Mouse (Mus musculus): ENCODE data around the gene Erbin. TPM values are rescaled to one million over a fixed set of nuclear protein-coding genes. Genes with fewer than 3 reads are reported as not detected.

The Erbin gene
- polyA plus RNA-seq, 1 experiment from 2014 or later, result 21.8 TPM

GRCm38 (mm10) chr13:103900015-103900414 lies 20.3 kb downstream of the Erbin start:
- no peak overlapping the region for H3K9ac ChIP-seq (replicated peaks)
- no peak overlapping the region for H3K4me3 ChIP-seq
- H3K27me3 ChIP-seq, result no peaks in the 10 kb centered on the region
- H3K4me2 ChIP-seq (replicated peaks), result no peak overlapping the region
- WGBS, result 100% methylated on average over 1 of the region's 1 CpGs
- ATAC-seq (ENCODE audit: low FRiP score, low read depth), result no peak
- H3K27ac ChIP-seq (replicated peaks), result no peak overlapping the region
- H3K36me3 ChIP-seq, result 0 out of 2 replicates have a peak, but pooled peaks cover 9% of the 10 kb centered on the region
- H3K4me1 ChIP-seq, result no peaks in the 10 kb centered on the region
- peaks cover 15% of the 10 kb centered on the region for H3K9me3 ChIP-seq

GRCm38 (mm10) chr13:103897606-103898005 lies 22.7 kb downstream of the Erbin start:
- 92% methylated on average over 4 of the region's 4 CpGs for WGBS
- ATAC-seq (ENCODE audit: low FRiP score, low read depth), result no peak
- Histone ChIP-seq H3K36me3 (0 out of 2 replicates have a peak, but pooled peaks cover 9% of the 10 kb centered on the region), H3K4me2 (replicated peaks) (no peak overlapping the region), H3K9me3 (peaks cover 15% of the 10 kb centered on the region), H3K27me3 (no peaks in the 10 kb centered on the region), H3K4me3 (no peak overlapping the region), H3K4me1 (no peaks in the 10 kb centered on the region), H3K9ac (replicated peaks) (no peak overlapping the region), H3K27ac (replicated peaks) (no peak overlapping the region)

GRCm38 (mm10) chr13:103893065-103893464 lies 27.2 kb downstream of the Erbin start:
- no peak overlapping the region for H3K4me3 ChIP-seq
- no peak for ATAC-seq (ENCODE audit: low FRiP score, low read depth)
- H3K27me3 ChIP-seq, result no peaks in the 10 kb centered on the region
- H3K4me2 ChIP-seq (replicated peaks), result no peak overlapping the region
- 0 out of 2 replicates have a peak, but pooled peaks cover 5% of the 10 kb centered on the region for H3K36me3 ChIP-seq
- H3K9me3 ChIP-seq, result 0 out of 2 replicates have a peak, but pooled peaks cover 7% of the 10 kb centered on the region
- no peak overlapping the region for H3K27ac ChIP-seq (replicated peaks)
- peaks cover 11% of the 10 kb centered on the region for H3K4me1 ChIP-seq
- WGBS, result 92% methylated on average over 5 of the region's 5 CpGs
- no peak overlapping the region for H3K9ac ChIP-seq (replicated peaks)

- no peaks in the 10 kb centered on the region for H3K27me3 ChIP-seq
- ATAC-seq (ENCODE audit: low FRiP score, low read depth), result peak; percentile 70
- H3K36me3 ChIP-seq, result 0 out of 2 replicates have a peak, but pooled peaks cover 5% of the 10 kb centered on the region
- H3K4me3 ChIP-seq, result no peak overlapping the region
- H3K9ac ChIP-seq (replicated peaks), result no peak overlapping the region
- H3K4me2 ChIP-seq (replicated peaks), result no peak overlapping the region
- H3K27ac ChIP-seq (replicated peaks), result no peak overlapping the region
- peaks cover 11% of the 10 kb centered on the region for H3K4me1 ChIP-seq
- 18% methylated on average over 3 of the region's 3 CpGs for WGBS
- H3K9me3 ChIP-seq, result no peaks in the 10 kb centered on the region
Observed at GRCm38 (mm10) chr13:103890038-103890437, 30.3 kb downstream of the Erbin start.

GRCm38 (mm10) chr13:103886503-103886902 lies 33.8 kb downstream of the Erbin start:
- no peak for ATAC-seq (ENCODE audit: low FRiP score, low read depth)
- no peak overlapping the region for H3K27ac ChIP-seq (replicated peaks)
- no peak overlapping the region for H3K4me3 ChIP-seq
- no peaks in the 10 kb centered on the region for H3K9me3 ChIP-seq
- no peaks in the 10 kb centered on the region for H3K27me3 ChIP-seq
- H3K9ac ChIP-seq (replicated peaks), result no peak overlapping the region
- H3K36me3 ChIP-seq, result 0 out of 2 replicates have a peak, but pooled peaks cover 5% of the 10 kb centered on the region
- 89% methylated on average over 3 of the region's 3 CpGs for WGBS
- peaks cover 11% of the 10 kb centered on the region for H3K4me1 ChIP-seq
- H3K4me2 ChIP-seq (replicated peaks), result no peak overlapping the region

- 97% methylated on average over 4 of the region's 4 CpGs for WGBS
Observed at GRCm38 (mm10) chr13:103881200-103881599, 39.1 kb downstream of the Erbin start.

GRCm38 (mm10) chr13:103876743-103877142 lies 43.6 kb downstream of the Erbin start:
- H3K4me2 ChIP-seq (replicated peaks), result no peak overlapping the region
- no peaks in the 10 kb centered on the region for H3K4me1 ChIP-seq
- H3K27me3 ChIP-seq, result no peaks in the 10 kb centered on the region
- no peak overlapping the region for H3K27ac ChIP-seq (replicated peaks)
- H3K9me3 ChIP-seq, result no peaks in the 10 kb centered on the region
- no peak overlapping the region for H3K9ac ChIP-seq (replicated peaks)
- no peak for ATAC-seq (ENCODE audit: low FRiP score, low read depth)
- H3K36me3 ChIP-seq, result peaks cover 12% of the 10 kb centered on the region; the same call in 1 of the 2 replicates
- no peak overlapping the region for H3K4me3 ChIP-seq

More at GRCm38 (mm10) chr13:103881200-103881599, 39.1 kb downstream of the Erbin start:
- no peaks in the 10 kb centered on the region for H3K4me1 ChIP-seq
- no peak overlapping the region for H3K4me3 ChIP-seq
- no peak for ATAC-seq (ENCODE audit: low FRiP score, low read depth)
- no peaks in the 10 kb centered on the region for H3K9me3 ChIP-seq
- H3K27me3 ChIP-seq, result no peaks in the 10 kb centered on the region
- no peak overlapping the region for H3K4me2 ChIP-seq (replicated peaks)
- peaks cover 17% of the 10 kb centered on the region; the same call in 1 of the 2 replicates for H3K36me3 ChIP-seq
- H3K9ac ChIP-seq (replicated peaks), result no peak overlapping the region
- H3K27ac ChIP-seq (replicated peaks), result no peak overlapping the region

GRCm38 (mm10) chr13:103875823-103876514 lies 44.3 kb downstream of the Erbin start:
- Histone ChIP-seq H3K4me2 (replicated peaks) (no peak overlapping the region), H3K27ac (replicated peaks) (no peak overlapping the region), H3K9ac (replicated peaks) (no peak overlapping the region), H3K36me3 (peaks cover 12% of the 10 kb centered on the region; the same call in 1 of the 2 replicates), H3K4me3 (no peak overlapping the region), H3K9me3 (no peaks in the 10 kb centered on the region), H3K27me3 (no peaks in the 10 kb centered on the region), H3K4me1 (no peaks in the 10 kb centered on the region)
- ATAC-seq (ENCODE audit: low FRiP score, low read depth), result no peak
- WGBS, result 87% methylated on average over 6 of the region's 6 CpGs

- Histone ChIP-seq H3K4me3 (no peak overlapping the region), H3K9ac (replicated peaks) (no peak overlapping the region), H3K4me1 (no peaks in the 10 kb centered on the region), H3K4me2 (replicated peaks) (no peak overlapping the region), H3K27ac (replicated peaks) (no peak overlapping the region), H3K36me3 (peaks cover 6% of the 10 kb centered on the region), H3K9me3 (no peaks in the 10 kb centered on the region), H3K27me3 (no peaks in the 10 kb centered on the region)
- no peak for ATAC-seq (ENCODE audit: low FRiP score, low read depth)
- 97% methylated on average over 3 of the region's 3 CpGs for WGBS
Observed at GRCm38 (mm10) chr13:103870786-103871185, 49.5 kb downstream of the Erbin start.

- H3K27me3 ChIP-seq, result no peaks in the 10 kb centered on the region
- no peak for ATAC-seq (ENCODE audit: low FRiP score, low read depth)
- 97% methylated on average over 1 of the region's 1 CpGs for WGBS
- H3K27ac ChIP-seq (replicated peaks), result no peak overlapping the region
- H3K36me3 ChIP-seq, result peaks cover 7% of the 10 kb centered on the region
- no peak overlapping the region for H3K9ac ChIP-seq (replicated peaks)
- no peaks in the 10 kb centered on the region for H3K9me3 ChIP-seq
- no peak overlapping the region for H3K4me3 ChIP-seq
- no peaks in the 10 kb centered on the region for H3K4me1 ChIP-seq
- H3K4me2 ChIP-seq (replicated peaks), result no peak overlapping the region
Observed at GRCm38 (mm10) chr13:103870117-103870516, 50.2 kb downstream of the Erbin start.

- Histone ChIP-seq H3K9ac (replicated peaks) (no peak overlapping the region), H3K4me3 (no peak overlapping the region), H3K4me1 (no peaks in the 10 kb centered on the region), H3K27ac (replicated peaks) (no peak overlapping the region), H3K27me3 (no peaks in the 10 kb centered on the region), H3K9me3 (no peaks in the 10 kb centered on the region), H3K36me3 (peaks cover 10% of the 10 kb centered on the region), H3K4me2 (replicated peaks) (no peak overlapping the region)
- WGBS, result 91% methylated on average over 1 of the region's 1 CpGs
- ATAC-seq (ENCODE audit: low FRiP score, low read depth), result no peak
Observed at GRCm38 (mm10) chr13:103868875-103869274, 51.4 kb downstream of the Erbin start.

- no peak for ATAC-seq (ENCODE audit: low FRiP score, low read depth)
- WGBS, result 79% methylated on average over 4 of the region's 4 CpGs
- H3K4me3 ChIP-seq, result no peak overlapping the region
- no peak overlapping the region for H3K27ac ChIP-seq (replicated peaks)
- no peaks in the 10 kb centered on the region for H3K9me3 ChIP-seq
- H3K9ac ChIP-seq (replicated peaks), result no peak overlapping the region
- H3K4me2 ChIP-seq (replicated peaks), result no peak overlapping the region
- H3K27me3 ChIP-seq, result no peaks in the 10 kb centered on the region
- H3K4me1 ChIP-seq, result no peaks in the 10 kb centered on the region
- H3K36me3 ChIP-seq, result peaks cover 24% of the 10 kb centered on the region
Observed at GRCm38 (mm10) chr13:103862041-103862440, 58.3 kb downstream of the Erbin start.
